Mouse (Mus musculus) ovary, postnatal 36 days (tissue): ENCODE data around the gene Sema3d.

Source experiments
- DNase-seq: peaks from one replicate; pipeline ENCODE4 v3.0.0; 2022; ENCODE audit warnings: low spot score, mixed read lengths

The Sema3d gene

DNA sequence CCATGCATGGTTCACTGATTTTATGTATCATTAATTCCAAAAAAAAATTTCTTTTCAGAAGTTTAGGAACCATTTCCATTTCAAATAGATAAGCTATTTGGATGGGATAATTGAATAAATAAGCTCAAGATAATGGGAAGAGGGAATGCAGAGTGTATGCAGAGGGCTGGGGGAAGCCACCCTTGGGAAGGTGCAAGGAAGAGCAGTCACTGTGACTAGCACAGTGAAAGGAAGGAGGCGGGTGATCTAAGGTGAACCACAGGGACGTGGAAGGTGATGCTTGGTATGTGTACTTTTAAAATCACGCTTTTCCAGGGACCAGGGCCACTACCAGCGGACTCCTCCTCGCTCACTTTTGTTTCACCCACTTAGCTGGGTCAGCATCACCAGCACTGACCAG, 115.9 kb downstream of the Sema3d start:
- DNase-seq: no peak

DNA sequence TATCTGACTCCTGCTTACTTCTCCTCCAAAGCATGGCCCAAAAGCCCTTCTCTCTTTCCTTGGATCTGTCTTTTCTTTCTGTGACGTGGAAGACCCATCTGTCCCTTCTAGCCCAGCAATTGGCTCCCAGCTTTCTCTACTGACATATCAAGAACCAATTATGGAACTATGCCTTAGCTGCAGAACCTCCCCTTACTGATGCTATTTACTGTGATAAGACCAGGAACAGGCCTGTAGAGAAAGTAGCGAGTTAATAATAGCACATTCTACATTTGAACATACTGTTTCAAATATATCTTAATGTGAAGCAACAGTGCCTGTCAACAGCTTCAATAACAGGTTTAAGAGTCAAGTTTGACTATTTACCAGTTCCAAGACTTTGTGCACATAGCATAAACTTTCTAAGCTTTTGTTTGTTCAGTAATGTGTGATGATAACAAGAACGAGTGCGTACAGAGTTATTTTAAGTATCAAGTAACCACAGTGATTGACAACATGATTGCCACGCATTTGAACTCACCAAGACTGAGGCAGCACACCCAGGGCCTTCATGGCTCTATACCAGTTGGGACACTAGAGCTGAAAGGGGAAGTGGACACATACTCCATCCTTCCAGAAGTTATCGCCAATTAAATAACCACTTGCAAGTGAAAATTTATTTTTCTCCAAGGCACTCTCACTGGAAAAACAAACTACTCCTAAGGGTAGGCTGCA, 116.8 kb downstream of the Sema3d start:
- DNase-seq: no peak

DNA sequence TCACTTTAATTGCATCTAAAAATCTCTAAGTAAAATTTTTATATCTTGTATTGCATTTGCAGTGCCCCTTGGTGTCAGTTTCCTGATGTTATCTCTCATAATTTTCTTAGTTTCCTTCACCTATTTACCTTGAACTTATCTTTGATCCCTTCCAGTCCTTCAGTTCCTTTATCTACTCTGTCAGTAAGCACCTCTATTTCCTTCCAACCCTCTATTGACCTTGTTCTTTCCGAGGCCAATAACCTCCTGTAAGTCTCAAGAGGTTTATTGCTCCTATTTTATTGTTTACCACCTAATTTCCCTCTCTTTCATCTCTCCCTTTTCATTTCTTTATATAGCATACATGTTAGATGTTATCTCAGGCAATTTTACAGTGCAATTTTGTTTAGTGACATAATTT, 129.3 kb downstream of the Sema3d start:
- no peak for DNase-seq

DNA sequence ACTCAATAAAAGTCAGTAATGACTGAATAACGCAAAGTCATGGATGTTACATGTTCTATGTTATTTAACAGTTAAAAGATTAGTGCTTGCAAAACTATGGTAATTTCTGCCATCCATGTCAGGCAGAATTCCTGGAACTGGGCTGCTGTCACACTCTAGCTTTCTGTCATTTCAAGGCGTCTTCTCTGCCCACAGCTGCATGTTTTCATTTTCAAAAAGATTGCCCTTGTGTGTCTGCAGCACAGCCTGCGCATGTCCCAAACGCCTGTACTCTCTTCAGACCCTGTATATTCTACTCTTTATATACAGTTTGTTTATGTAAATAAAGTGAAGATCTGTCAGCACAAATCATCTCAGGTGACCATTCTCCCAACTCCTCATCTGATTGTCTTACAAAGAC, 132.1 kb downstream of the Sema3d start:
- DNase-seq: no peak

DNA sequence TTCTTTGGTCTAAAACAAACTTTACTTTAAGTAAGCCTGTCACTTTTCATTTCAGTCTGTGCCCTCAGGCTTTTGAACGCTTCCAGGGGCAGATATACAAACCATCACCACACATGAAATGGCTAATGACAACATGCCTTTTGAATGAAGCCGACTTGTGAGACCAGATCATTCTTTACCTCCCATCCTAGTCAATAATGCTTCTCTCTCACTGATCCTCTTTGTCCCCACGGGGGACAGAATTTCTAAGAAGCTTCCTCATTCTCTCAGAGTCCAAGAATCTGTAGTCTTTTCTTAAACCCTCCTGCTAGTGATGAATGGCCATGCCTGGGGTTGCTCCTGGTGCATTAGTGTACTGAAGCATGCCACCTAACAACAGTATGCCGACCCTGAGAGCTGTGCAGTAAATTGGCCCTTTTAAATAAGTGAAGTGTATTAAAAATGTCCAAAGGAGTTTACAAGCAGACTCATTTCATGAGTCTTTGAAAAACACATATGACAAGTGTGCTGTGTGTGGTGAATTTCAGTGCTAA, 142.1 kb downstream of the Sema3d start:
- DNase-seq: no peak

DNA sequence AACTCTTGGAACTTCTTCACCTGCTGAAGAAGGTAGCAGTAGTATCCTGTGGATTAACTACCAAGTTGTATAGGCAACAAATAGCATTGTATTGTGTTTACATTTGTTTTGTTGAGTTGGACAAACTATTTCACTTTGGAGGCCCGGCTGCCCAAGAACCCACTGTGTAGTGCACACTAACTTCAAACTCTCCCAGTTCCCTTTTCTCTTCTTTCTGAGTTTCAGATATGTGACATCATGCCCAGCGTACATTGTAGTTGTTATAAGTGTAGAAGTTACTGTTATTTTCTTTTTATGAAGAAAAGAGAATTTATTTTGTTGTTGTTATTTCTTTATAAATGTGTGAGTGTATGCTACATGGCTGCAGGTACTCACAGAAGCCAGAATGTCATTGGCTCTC, 145.4 kb downstream of the Sema3d start:
- DNase-seq: no peak

DNA sequence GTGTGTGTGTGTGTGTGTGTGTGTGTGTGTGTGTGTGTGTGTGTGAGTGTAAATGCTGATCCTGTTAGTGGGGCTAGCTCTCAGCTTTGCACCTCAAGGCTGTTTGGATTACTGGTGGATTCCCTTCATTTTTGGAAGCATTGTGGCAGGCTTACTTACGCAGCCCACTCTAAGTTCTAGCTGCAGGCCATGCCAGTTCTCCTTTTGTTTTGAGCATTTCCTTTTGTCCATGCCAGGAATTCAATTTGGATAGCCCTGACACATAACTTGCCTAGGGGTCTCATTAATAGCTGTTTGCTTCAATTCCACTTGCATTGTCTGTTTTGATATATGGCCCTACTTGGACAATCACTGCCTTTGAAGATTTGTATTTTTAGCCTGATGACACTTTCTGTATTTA, 146.6 kb downstream of the Sema3d start:
- no peak for DNase-seq

DNA sequence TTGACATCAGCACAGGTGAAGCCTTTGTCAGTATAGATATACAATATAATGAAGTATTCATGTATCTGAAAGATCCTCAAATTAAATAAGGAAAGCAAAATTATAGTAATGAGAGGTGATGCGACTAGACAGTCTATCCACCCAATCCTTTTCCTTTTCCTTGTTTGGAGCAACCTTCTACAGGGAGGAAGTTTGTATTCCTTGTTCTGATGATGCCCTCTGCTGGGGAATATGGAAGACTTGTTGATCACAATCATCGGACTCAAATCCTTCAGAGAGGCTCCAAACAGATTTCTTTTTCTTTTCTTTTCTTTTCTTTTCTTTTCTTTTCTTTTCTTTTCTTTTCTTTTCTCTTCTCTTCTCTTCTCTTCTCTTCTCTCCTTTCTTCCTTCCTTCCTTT, 158.1 kb downstream of the Sema3d start:
- no peak for DNase-seq

DNA sequence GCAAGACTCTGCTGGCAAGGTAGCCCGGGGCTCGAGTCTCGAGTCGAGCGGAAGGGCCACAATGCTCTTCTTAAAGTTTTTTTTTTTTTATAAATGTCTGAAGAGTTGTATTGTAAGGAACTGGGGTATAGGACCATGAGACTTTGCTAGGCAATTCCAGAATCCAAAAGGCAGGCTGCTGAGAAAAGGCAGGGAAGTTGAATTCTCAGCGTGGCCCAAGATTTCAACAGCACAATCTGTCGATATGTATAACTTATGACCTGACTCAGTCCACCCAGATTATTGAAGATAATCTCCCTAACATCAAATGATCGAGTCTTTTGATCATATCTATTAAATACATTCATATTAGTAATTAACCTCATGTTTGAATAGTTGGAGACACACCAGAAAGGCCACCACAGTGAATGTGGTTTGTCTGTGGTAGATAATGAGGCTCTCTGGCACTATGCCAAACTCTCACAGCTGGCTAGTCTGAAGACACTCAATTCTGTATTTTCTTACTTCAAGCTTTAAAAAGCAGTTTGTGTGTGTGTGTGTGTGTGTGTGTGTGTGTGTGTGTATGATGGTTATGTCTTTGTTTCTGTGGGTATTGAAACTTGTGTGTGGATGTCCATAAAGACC, 166.0 kb downstream of the Sema3d start:
- DNase-seq: no peak

DNA sequence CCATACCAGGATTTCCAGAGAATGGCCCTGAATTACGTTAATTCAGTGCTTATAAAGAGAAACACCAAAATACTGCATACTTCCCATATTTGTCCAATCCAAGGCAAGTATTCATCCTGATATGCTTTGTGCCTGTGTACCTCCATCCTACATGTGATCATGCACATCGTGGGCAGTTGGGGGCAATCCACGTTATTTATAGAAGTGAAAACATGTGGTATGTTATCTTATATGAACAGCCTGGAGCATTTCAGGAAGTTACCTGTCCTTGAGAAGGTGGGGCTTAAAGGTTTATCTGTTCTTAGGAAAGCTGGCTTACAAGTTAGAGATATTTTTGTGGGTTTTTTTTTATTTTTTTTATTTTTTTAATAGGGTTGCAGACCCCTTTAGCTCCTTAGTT, 172.2 kb downstream of the Sema3d start:
- no peak for DNase-seq

DNA sequence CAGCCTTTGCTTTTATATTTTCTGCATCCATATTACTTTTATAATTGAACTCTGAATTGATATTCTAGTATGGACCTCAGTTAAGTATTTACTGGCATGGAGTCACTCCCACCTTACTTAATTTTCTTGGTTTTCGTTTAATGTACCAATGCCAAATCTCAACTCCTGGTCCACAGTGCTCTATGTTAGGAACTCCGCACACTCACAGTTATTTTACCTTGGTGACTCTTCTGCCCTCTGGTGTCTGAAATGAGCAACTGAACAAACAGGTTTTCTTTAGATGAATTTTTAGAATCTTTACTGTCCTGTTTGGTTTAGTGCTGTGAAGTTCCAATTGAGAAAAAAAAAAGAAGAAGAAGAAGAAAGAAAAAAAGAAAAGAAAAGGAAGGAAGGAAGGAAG, 174.7 kb downstream of the Sema3d start:
- no peak for DNase-seq

DNA sequence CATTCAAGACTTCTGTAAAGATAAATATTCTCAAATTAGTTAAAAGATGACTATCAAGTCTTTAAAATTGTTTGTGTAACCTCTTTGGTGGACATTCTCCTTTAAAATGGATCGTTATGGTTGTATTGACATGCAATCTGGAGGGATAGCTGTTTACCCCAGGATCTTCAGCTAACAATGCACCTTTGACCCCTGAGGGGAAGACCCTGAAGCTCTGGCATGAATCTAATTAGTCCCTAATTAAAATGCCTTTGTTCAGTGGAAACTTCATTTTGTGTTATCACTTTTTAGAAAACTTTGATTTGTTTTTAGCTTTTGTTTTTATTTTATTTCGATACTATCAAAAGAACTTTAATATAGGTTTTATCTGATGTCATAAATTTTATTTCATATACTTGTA, 178.6 kb downstream of the Sema3d start:
- no peak for DNase-seq

DNA sequence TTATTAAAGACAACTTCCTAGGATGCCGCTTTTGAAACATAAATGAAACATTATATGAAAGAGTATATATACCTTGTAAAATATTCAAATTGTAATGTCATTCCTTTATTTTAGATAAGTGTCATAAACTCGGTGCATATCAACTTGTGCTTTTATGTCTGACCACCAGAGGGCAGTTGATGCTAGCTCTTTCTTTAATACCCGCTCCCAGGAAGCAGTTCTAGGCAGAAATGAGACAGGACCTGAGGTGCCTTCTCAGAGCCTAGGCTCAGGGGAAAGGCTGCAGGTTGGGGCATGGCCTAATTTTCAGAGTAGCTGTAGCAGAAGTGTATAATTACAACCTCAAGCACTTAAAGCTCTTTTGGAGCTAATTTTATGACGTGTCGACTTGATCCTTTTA, 179.0 kb downstream of the Sema3d start:
- DNase-seq: peak; percentile 5

DNA sequence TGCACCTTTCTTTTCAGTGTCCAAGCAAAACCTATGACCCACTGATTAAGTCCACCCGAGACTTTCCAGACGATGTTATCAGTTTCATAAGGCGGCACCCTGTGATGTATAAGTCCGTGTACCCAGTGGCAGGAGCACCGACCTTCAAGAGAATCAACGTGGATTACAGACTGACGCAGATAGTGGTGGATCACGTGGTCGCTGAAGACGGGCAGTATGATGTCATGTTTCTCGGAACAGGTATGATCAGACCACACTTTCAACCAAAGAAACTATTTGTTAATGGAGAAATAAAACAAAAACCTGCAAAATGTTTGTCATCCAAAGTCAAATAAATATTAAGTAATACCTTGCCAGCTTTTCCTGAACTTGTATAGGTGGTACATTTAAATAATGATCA, 179.9 kb downstream of the Sema3d start:
- no peak for DNase-seq

DNA sequence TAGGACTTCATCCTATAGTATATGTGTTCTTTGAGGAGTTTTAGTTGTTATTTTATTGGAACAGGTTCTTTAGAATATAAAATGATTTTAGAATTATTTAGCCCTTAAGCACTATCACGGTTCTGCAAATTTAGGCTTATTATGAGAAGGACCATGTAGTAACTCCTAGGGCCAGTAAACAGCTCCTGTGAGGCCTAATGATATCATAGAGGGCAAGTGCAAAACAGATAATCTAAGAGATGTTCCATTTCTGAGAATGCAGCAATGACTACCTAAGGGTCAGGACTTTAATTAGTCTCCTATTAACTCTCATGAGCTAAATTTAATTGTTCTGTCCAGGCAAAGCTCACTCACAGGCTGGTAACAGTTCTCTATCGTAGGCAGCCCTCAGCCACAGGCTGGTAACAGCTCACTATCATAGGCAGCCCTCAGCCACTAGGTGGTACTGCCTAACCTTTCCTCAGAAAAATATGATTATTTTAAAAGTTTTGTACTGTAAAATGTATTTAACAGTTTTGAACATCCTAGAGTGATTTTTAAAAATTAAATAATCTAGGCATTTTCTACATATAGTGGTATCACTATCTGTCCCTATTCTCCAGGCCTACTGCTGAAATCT, 181.5 kb downstream of the Sema3d start:
- no peak for DNase-seq

DNA sequence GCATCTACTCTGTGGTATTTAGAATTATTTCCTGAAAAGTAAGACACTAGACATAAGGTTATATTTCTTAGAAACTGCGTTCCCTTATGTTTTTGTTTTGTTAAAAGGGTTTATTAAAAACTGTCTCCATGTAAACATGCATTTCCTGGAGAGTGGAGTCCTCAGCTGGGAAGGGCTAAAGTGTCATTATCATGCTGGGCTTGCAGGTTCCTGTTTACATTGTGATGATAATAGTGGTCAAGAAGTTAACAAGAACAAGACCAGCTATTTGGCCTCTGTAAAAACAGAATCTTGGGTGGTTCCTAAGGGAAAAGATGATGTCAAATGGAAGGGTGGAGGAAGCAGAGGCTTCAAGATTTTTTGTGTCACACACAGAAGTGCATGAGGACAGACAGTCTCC, 183.4 kb downstream of the Sema3d start:
- no peak for DNase-seq

DNA sequence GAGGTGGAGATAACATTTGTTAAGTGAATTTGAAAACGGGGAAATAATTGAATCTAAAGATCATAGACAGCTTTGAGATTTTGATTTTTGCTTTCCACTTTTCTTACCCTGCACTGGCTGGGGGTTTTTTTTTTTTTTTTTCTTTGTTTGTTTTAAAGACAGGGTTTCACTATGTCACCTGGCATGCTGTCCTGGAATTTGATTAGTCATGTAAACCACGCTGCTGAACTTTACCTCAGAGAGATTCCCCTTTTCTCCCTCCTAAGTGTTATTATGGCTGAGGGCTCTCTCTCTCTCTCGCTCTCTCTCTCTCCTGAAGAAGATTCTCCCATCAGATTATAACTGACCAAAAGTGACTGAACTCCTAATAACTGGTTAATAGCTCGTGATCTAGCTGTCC, 191.4 kb downstream of the Sema3d start:
- no peak for DNase-seq

DNA sequence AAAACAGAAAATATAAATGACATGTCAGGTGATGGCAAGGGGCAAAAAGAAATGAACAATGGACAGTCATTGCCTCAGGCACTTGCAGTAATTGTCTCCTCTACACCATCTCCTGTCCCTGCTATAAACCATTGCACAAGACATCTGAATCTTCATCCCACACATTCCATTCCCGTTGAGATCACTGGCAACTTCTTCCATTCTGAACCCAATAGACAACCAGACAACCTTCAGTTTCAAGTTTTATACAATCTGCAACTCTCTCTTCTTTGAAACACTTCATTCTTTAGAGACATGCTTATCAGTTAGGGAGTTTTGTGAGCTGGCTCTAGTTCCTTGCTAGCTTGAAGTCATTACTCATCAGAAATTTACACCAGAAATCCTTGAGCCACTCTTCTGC, 192.1 kb downstream of the Sema3d start:
- no peak for DNase-seq

DNA sequence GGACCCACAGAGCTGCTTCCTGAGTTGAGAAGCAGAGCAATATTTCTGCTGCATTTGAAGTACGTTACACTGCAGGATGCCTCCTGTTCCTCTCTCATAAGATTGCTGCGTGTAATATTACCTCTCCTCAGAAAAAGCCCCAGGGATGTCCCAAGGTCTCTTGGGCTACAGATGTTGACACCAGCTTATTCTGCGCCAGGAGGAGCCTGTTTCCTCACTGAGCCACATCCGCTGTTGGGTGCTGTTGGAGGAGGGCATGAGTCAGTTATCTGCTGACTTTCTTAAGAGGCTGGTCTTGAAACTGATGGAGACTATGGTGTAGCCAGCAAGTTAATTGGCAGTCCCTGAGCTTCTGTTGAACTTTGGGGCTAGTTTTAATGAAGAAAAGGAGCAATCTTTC, 196.6 kb downstream of the Sema3d start:
- DNase-seq: no peak

DNA sequence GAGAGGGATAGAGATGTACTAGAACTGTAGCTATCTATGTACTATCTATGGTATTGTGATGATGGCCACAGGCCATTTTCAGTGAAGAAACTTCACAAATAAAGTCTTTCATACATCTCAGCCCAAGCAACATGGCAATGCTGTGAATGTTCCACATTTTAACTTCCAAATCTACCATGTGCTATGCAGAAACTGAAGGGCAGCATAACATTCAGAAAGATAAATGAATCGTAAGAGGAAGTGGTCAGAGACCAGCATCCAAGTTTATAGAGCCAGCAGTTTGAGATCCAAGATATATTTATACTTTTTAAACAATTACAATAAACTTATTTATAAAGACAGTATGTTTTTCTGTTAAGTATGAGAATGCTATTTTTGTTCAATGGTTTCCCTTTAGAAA, 199.4 kb downstream of the Sema3d start:
- no peak for DNase-seq

DNA sequence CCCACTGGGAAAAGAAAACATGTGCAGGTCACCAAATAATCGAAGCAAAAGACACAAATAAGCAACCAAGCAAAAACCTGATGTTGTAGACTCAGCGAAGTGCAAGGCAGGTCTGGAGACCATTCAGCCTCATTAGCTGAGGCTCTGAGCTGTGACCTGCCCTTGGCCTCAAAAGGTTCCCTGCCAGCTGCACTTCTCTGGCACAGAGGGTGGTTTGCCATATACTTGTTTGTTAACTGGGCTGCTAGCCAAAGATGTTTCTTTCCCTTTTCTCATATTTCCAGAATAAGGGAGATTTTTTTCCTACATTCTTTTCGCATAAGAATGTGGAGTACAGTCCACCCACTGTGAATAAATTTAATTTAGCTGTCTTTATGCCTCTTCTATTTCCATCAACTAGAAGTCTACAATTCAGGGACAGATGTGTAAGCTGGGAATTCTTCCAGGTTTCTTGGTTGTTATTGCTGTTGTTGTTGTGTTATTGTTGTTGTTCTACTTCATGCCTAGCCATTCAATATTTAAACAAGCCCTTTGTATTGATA, 200.2 kb downstream of the Sema3d start:
- DNase-seq: peak; percentile 9

DNA sequence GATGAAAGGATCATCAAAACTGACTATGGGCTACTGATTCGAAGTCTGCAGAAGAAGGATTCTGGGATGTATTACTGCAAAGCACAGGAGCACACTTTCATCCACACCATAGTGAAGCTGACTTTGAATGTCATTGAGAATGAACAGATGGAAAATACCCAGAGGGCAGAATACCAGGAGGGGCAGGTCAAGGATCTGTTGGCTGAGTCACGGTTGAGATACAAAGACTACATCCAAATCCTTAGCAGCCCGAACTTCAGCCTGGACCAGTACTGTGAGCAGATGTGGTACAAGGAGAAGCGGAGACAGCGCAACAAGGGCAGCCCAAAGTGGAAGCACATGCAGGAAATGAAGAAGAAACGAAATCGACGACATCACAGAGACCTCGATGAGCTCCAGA, 201.7 kb downstream of the Sema3d start:
- DNase-seq: no peak
